Mouse (Mus musculus) testis, adult 2 months (tissue): ENCODE data around the gene Aim2.

Experiments
- CTCF ChIP-seq: fragments of 200-500 bp; IDR thresholded peaks from 2 replicates; pipeline ENCODE4 v1.5.1; 2012; ENCODE audit warnings: low read depth, mild to moderate bottlenecking, inconsistent platforms, low read length, moderate library complexity; ENCODE audit not compliant: control insufficient read depth, insufficient read depth, insufficient replicate concordance
- POLR2A ChIP-seq: fragments of 200-500 bp; IDR thresholded peaks from 2 replicates; pipeline ENCODE4 v1.6.1; 2012; ENCODE audit warnings: low read depth, mild to moderate bottlenecking, inconsistent platforms, low read length, moderate library complexity; ENCODE audit not compliant: control insufficient read depth

GRCm38 (mm10) chr1:173440681-173441080 lies 90.0 kb downstream of the Aim2 start:
- TF ChIP-seq CTCF, result no peak
- no peak for TF ChIP-seq POLR2A
